Mouse (Mus musculus) kidney, adult 2 months (tissue): ENCODE data around the gene Nedd4. TPM values are rescaled to one million over a fixed set of nuclear protein-coding genes. Genes with fewer than 3 reads are reported as not detected.

Experiments
- DNase-seq: peaks from one replicate; pipeline ENCODE4 v3.0.0; 2021
- H3K27ac ChIP-seq: fragments of 200-500 bp; 2 replicates; pipeline ENCODE4 v1.5.1; 2012; ENCODE audit warnings: low read depth, low read length, control low read depth, inconsistent platforms; ENCODE audit not compliant: insufficient read depth
- H3K27me3 ChIP-seq: fragments of 200-500 bp; replicated peaks from 2 replicates; pipeline ENCODE4 v1.6.1; 2012; ENCODE audit warnings: mild to moderate bottlenecking, moderate library complexity, low read length, inconsistent platforms; ENCODE audit not compliant: control insufficient read depth, insufficient read depth
- H3K36me3 ChIP-seq: fragments of 200-500 bp; 2 replicates; pipeline ENCODE4 v1.6.1; 2012; ENCODE audit warnings: mild to moderate bottlenecking, moderate library complexity, low read length, inconsistent platforms; ENCODE audit not compliant: control insufficient read depth, insufficient read depth
- H3K4me1 ChIP-seq: fragments of 200-500 bp; 2 replicates; pipeline ENCODE4 v1.6.1; 2011; ENCODE audit warnings: low read length; ENCODE audit not compliant: control insufficient read depth, insufficient read depth
- H3K4me3 ChIP-seq: fragments of 200-500 bp; 2 replicates; pipeline ENCODE4 v1.5.1; 2011; ENCODE audit warnings: mild to moderate bottlenecking, low read depth, low read length, control low read depth; ENCODE audit not compliant: insufficient read depth
- CTCF ChIP-seq: fragments of 200-500 bp; conservative IDR thresholded peaks from 2 replicates; pipeline ENCODE4 v1.5.1; 2011; ENCODE audit warnings: low read depth, mild to moderate bottlenecking, control low read depth, low read length, moderate library complexity, mixed read lengths; ENCODE audit not compliant: insufficient read depth, insufficient read length
- POLR2A ChIP-seq: fragments of 200-500 bp; IDR thresholded peaks from one replicate; pipeline ENCODE4 v1.6.1; 2011; ENCODE audit warnings: low read depth, low read length, control low read depth
- WGBS: fragments of 180-500 bp; shearing (Covaris S2); methylation state at CpG from one replicate; pipeline ENCODE4 v1.1.7; 2018; 5-methylcytosine and 5-hydroxymethylcytosine counted together
- polyA plus RNA-seq: library from polyadenylated mRNA; depleted of rRNA; stranded (reverse); fragments of >200 nt; gene quantifications from 2 replicates; pipeline ENCODE4 v1.2.3, GENCODE M21; 2012

Gene Nedd4
- polyA plus RNA-seq, 1 experiment = 118 TPM

DNA sequence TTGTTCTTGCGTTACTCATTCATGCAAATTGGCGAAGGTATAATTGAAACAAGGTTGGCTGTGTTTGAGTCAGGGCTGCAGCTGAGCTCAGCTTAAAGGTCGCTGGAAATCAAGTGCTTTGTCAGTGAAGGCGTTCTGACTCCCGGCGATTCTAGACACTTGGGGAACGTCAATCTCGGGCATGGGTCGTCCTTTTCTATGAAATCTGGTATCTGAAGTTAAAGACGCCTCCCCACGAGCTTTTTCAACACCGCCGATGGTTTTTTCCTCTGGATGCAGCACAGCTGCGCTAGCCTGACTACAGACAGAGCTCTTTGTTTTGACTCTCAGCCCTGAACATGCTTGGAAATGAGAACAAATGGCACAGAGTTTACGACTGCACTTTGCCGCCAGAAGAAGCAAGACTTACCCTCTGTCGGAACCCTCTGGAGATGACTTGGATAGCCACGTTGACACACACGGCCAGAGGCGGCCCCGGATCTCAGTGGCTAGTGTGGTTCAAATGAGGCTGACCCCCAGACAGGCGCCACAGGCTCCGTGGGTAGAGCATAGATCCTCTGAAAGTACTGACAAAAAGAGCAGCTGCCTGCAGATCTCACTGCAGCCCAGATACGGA, 31.0 kb downstream of the Nedd4 start:
- TF ChIP-seq POLR2A (no peak), CTCF (no peak)
- Histone ChIP-seq H3K4me3 (no peak overlapping the region), H3K27me3 (no peaks in the 10 kb centered on the region), H3K36me3 (no peaks in the 10 kb centered on the region; the same call in none of the 2 replicates), H3K4me1 (peaks cover 19% of the 10 kb centered on the region; the same call in 1 of the 2 replicates), H3K27ac (no peak overlapping the region)
- DNase-seq = peak; percentile 58
- whole genome bisulfite sequencing = 35% methylated on average over 24 of the region's 24 CpGs

DNA sequence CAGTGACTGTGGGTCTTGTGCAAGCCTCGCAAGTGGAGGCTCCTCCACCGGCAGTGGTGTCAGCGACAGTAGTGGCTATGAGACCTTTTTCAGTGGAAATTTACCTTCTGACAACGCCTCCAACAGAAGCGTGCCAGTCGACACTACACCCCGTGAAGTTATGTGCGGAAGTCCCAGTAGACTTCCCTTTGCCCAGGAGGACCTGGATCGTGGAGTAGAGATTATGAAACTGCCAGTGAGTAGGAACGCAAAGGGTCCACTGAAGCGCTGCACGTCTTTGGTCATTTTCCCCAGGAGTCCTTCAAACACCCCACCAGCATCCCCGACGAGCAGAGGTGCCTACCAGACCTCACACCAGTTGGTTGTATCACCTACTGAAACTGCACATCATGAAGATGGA, 31.7 kb downstream of the Nedd4 start:
- TF ChIP-seq CTCF (no peak), POLR2A (no peak)
- no peak for DNase-seq
- H3K4me1 ChIP-seq = peaks cover 21% of the 10 kb centered on the region; the same call in 1 of the 2 replicates
- H3K4me3 ChIP-seq = no peak overlapping the region
- no peaks in the 10 kb centered on the region for H3K27me3 ChIP-seq
- no peaks in the 10 kb centered on the region; the same call in none of the 2 replicates for H3K36me3 ChIP-seq
- WGBS = 76% methylated on average over 14 of the region's 14 CpGs
- H3K27ac ChIP-seq = no peak overlapping the region

DNA sequence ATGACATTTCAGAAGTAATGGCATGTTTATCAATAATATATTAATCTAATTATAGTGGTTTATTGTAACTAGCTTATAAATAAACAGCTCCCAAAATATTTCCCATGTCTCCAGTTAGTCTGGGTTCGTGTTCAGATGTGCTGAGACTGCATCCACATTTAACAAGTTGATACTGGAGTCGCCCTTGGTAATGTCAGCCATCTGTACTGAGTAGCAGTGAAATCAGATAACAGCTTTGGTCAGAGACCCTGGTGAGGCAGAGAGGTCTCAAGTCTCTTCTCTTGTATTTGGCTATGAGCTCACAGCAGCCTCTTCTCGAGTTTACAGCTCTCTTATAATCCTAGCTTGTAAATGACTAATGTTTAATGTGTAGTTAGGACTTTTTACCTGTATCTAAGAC, 34.4 kb downstream of the Nedd4 start:
- Histone ChIP-seq H3K4me3 (no peak overlapping the region), H3K36me3 (no peaks in the 10 kb centered on the region; the same call in none of the 2 replicates), H3K4me1 (peaks cover 14% of the 10 kb centered on the region; the same call in 1 of the 2 replicates), H3K27ac (no peak overlapping the region), H3K27me3 (no peaks in the 10 kb centered on the region)
- TF ChIP-seq CTCF (no peak), POLR2A (no peak)
- WGBS = 29% methylated on average over 3 of the region's 3 CpGs
- no peak for DNase-seq

DNA sequence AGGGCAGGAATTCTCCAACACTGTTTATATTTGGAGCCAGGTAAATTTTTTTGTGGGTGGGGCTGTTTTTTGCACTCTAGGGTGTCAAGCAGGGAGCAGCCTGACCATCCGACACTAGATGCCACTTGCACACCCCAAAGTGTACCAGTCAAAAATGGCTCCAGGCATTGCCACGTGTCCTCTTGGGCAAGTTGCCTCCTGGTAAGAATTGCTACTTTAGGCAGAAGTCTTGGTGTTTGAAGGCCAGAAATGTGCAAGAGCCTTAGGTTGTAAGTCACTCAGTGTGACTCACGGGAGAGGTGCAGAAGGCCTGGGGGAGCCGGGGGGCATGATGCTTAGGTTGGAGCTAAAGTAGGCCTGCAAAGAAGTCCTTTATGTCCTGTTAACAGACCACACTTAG, 35.6 kb downstream of the Nedd4 start:
- Histone ChIP-seq H3K27ac (no peak overlapping the region), H3K4me3 (no peak overlapping the region), H3K4me1 (peaks cover 20% of the 10 kb centered on the region; the same call in 1 of the 2 replicates), H3K27me3 (no peaks in the 10 kb centered on the region), H3K36me3 (no peaks in the 10 kb centered on the region; the same call in none of the 2 replicates)
- no peak for DNase-seq
- TF ChIP-seq POLR2A (no peak), CTCF (no peak)
- WGBS = 77% methylated on average over 4 of the region's 4 CpGs

DNA sequence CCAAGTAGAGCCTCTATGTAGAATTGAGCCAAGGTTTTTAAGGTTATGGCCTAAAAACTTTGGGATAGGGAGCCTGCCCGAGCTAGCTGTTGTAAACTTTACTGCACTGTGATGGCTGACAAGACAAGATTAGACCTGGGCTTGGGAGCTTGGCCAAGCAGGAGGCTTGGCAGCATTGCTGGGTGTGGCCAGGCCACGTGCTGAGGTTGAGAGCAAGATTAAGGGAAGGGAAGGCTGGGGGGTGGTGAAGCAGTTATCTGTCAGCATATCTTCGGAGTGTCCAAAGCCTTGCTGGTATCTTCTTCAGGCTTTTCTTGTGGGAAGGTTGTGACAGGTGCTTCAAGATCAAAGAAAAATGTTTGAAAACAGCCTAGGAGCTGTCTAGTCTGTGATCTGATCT, 37.6 kb downstream of the Nedd4 start:
- peaks cover 12% of the 10 kb centered on the region for H3K4me1 ChIP-seq
- H3K36me3 ChIP-seq = no peaks in the 10 kb centered on the region; the same call in 1 of the 2 replicates
- H3K27me3 ChIP-seq = no peaks in the 10 kb centered on the region
- H3K27ac ChIP-seq = no peak overlapping the region
- no peak for TF ChIP-seq CTCF
- no peak overlapping the region for H3K4me3 ChIP-seq
- peak; percentile 65 for DNase-seq
- 21% methylated on average over 3 of the region's 3 CpGs for WGBS

DNA sequence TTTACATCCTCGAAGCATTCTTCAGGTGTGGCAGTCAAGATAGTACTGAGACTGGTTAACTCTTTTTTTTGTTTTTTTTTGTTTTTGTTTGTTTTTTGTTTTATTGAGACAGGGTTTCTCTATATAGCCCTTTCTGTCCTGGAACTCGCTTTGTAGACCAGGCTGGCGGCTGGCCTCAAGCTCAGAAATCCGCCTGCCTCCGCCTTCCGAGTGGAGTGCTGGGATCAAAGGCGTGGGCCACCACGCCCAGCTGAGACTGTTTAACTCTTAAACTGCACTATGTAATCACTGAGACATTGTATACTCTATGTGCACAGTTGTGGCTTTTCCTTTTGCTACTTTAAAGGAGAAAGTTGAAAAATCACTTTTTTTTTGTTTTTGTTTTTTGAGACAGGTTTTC, 39.3 kb downstream of the Nedd4 start:
- 57% methylated on average over 8 of the region's 8 CpGs for WGBS
- TF ChIP-seq POLR2A (no peak), CTCF (no peak)
- no peaks in the 10 kb centered on the region; the same call in 1 of the 2 replicates for H3K36me3 ChIP-seq

DNA sequence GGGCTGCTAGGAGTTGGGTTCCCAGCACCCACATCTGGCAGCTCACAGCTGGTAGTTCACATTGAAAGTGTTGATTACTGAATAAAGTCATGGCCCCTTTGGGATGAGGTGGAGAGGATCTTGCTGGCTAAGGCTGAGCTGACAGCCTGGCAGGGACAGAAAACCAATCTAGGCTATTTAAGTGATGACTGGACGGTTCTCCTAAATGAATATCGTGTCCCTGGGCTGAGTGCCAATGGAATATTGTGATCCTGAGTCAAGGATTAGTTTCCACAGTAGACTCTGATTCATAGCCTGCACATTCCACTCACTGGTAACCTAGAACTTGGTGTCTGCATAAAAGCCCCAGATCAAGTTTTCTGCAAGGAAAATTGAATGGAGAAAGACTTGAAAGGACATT, 39.9 kb downstream of the Nedd4 start:
- no peak overlapping the region for H3K4me3 ChIP-seq
- WGBS = 4% methylated on average over 2 of the region's 2 CpGs
- H3K4me1 ChIP-seq = peaks cover 12% of the 10 kb centered on the region
- no peaks in the 10 kb centered on the region; the same call in 1 of the 2 replicates for H3K36me3 ChIP-seq
- peak overlapping the region; percentile 29; the same call in 1 of the 2 replicates for H3K27ac ChIP-seq
- TF ChIP-seq POLR2A = no peak
- TF ChIP-seq CTCF = no peak
- H3K27me3 ChIP-seq = no peaks in the 10 kb centered on the region
- peak; percentile 86 for DNase-seq

More for the DNA sequence above, 39.3 kb downstream of the Nedd4 start:
- H3K4me1 ChIP-seq = peaks cover 12% of the 10 kb centered on the region
- H3K27ac ChIP-seq = no peak overlapping the region
- no peak for DNase-seq
- no peaks in the 10 kb centered on the region for H3K27me3 ChIP-seq
- no peak overlapping the region for H3K4me3 ChIP-seq

DNA sequence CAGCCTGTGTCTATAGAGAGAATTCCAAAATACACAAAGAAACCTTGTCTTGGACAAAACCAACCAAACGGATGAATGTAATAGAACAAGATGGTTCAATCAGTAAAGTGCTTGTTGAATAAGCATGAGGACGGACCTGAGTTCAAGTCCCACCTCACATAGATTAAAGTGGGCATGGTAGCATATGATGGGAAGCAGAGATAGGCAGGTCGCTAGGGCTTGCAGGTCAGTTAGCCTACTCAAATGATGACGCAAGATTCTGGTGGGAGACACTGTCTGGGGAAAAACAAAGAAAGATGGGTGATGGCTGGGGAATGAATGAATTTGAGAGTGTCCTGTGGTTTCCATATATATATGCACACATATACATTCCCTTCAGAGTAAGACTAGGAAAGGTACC, 41.0 kb downstream of the Nedd4 start:
- H3K4me1 ChIP-seq = peaks cover 12% of the 10 kb centered on the region
- no peak for DNase-seq
- no peaks in the 10 kb centered on the region; the same call in 1 of the 2 replicates for H3K36me3 ChIP-seq
- no peak overlapping the region for H3K4me3 ChIP-seq
- no peak overlapping the region for H3K27ac ChIP-seq
- no peaks in the 10 kb centered on the region for H3K27me3 ChIP-seq
- TF ChIP-seq POLR2A (no peak), CTCF (no peak)
- 97% methylated on average over 4 of the region's 4 CpGs for WGBS
